12 mouse cellular contexts compared by ENCODE assay signal in genomic region chr9:26727445-26727844, GRCm38 (mm10). TPM values are rescaled to one million over a fixed set of nuclear protein-coding genes. Genes with fewer than 3 reads are reported as not detected.
DNase-seq lines count a peak whose midpoint lies in the region; ATAC-seq and TF ChIP-seq lines count a peak whose summit lies in the region.
"Had no signal": no experiment of that assay in that cellular context is flagged by ENCODE, and none has a peak within 500 bp of the region (broad histone marks: within the 10 kb centered on the region; RNA-seq: fewer than 3 reads in every experiment).

No protein-coding gene starts in this region.

- TF ChIP-seq EP300 in liver, postnatal 0 days (IDR thresholded peaks at IDR 0.05; ENCODE audit: low read depth) = no peak

- H3K9me3 ChIP-seq in liver, postnatal 0 days (ENCODE audit: low read length) = no peaks in the 10 kb centered on the region
- no peaks in the 10 kb centered on the region for H3K9me3 ChIP-seq in liver, embryonic 11.5 days (ENCODE audit: control insufficient read depth, low read length)
- no peaks in the 10 kb centered on the region for H3K9me3 ChIP-seq in ES-E14 (ENCODE audit: control insufficient read depth, insufficient read depth, low read depth, low read length)
- H3K9me3 ChIP-seq: heart, embryonic 13.5 days had no signal

- DNase-seq in adrenal gland, postnatal 25 days = peak; percentile 35
- DNase-seq in adrenal gland, adult 8-10 months = no peak
- DNase-seq in liver, postnatal 0 days = peak; percentile 13
- no peak for DNase-seq in liver, embryonic 11.5 days (ENCODE audit: low spot score)
- peak; percentile 40 for DNase-seq in ES-E14 (ENCODE audit: low read depth, low spot score)
- DNase-seq in forelimb bud, embryonic 11.5 days (ENCODE audit: low read depth, low spot score) = peak; percentile 73
- no peak for DNase-seq in cerebellum, adult 9-11 months
- DNase-seq in layer of hippocampus, adult 2 months (ENCODE audit: low spot score in 2 of 2) = no peak
- DNase-seq: B cell, adult 2 months; forebrain, postnatal 0 days had no signal

- H3K36me3 ChIP-seq in liver, postnatal 0 days (replicated peaks; ENCODE audit: insufficient read depth, low read length) = no peaks in the 10 kb centered on the region
- no peaks in the 10 kb centered on the region for H3K36me3 ChIP-seq in liver, embryonic 11.5 days (ENCODE audit: control insufficient read depth, insufficient read depth, low read length)
- H3K36me3 ChIP-seq in ES-E14 (ENCODE audit: control insufficient read depth, insufficient read depth, low read length, poor library complexity, severe bottlenecking) = no peaks in the 10 kb centered on the region
- H3K36me3 ChIP-seq: heart, embryonic 13.5 days had no signal

- H3K4me3 ChIP-seq in liver, postnatal 0 days (ENCODE audit: low read depth, low read length) = no peak overlapping the region
- no peak overlapping the region for H3K4me3 ChIP-seq in liver, embryonic 11.5 days (ENCODE audit: low read depth, low read length)
- no peak overlapping the region for H3K4me3 ChIP-seq in ES-E14 (ENCODE audit: insufficient read depth in 1 of 2, low read depth in 1 of 2, low read length in 2 of 2, poor library complexity in 1 of 2, severe bottlenecking in 1 of 2)
- no peak overlapping the region for H3K4me3 ChIP-seq in layer of hippocampus, adult 2 months
- H3K4me3 ChIP-seq: heart, embryonic 13.5 days had no signal

- no peaks in the 10 kb centered on the region for H3K27me3 ChIP-seq in liver, postnatal 0 days (ENCODE audit: insufficient read depth, low read length)
- H3K27me3 ChIP-seq in liver, embryonic 11.5 days (replicated peaks; ENCODE audit: control insufficient read depth, insufficient read depth, low read length) = peaks cover 5% of the 10 kb centered on the region

- H3K4me2 ChIP-seq in liver, postnatal 0 days (ENCODE audit: low read depth, low read length) = no peak overlapping the region
- H3K4me2 ChIP-seq in liver, embryonic 11.5 days = no peak overlapping the region
- H3K4me2 ChIP-seq: heart, embryonic 13.5 days had no signal

- no peak overlapping the region for H3K9ac ChIP-seq in liver, postnatal 0 days (replicated peaks)
- H3K9ac ChIP-seq in liver, embryonic 11.5 days (ENCODE audit: low read depth, low read length) = no peak overlapping the region
- no peak overlapping the region for H3K9ac ChIP-seq in ES-E14 (ENCODE audit: insufficient read depth, low read depth, low read length, poor library complexity, severe bottlenecking)
- H3K9ac ChIP-seq: forebrain, postnatal 0 days; heart, embryonic 13.5 days had no signal

- H3K4me1 ChIP-seq in liver, postnatal 0 days (ENCODE audit: insufficient read depth) = no peaks in the 10 kb centered on the region
- H3K4me1 ChIP-seq in liver, embryonic 11.5 days (replicated peaks; ENCODE audit: control insufficient read depth, insufficient read depth, low read length) = no peaks in the 10 kb centered on the region
- no peaks in the 10 kb centered on the region for H3K4me1 ChIP-seq in ES-E14 (ENCODE audit: control insufficient read depth in 2 of 2, insufficient read depth in 2 of 2, low read length in 2 of 2, poor library complexity in 1 of 2)
- H3K4me1 ChIP-seq: heart, embryonic 13.5 days had no signal

- no peak for ATAC-seq in liver, postnatal 0 days
- ATAC-seq in liver, embryonic 11.5 days (replicated peaks; ENCODE audit: low FRiP score) = no peak
- ATAC-seq: forebrain, postnatal 0 days had no signal

- no peak overlapping the region for H3K27ac ChIP-seq in liver, postnatal 0 days (ENCODE audit: low read depth)
- H3K27ac ChIP-seq in liver, embryonic 11.5 days (ENCODE audit: low read depth, low read length) = no peak overlapping the region
- no peak overlapping the region for H3K27ac ChIP-seq in ES-E14 (ENCODE audit: insufficient read depth, low read depth, low read length, poor library complexity, severe bottlenecking)
- H3K27ac ChIP-seq in layer of hippocampus, adult 2 months = no peak overlapping the region
- H3K27ac ChIP-seq: heart, embryonic 13.5 days; macrophage had no signal

- in situ Hi-C loops in ES-E14 (cut with MboI; ENCODE audit: low sequenced_read_pairs in 2 of 2, unreplicated experiment in 2 of 2) = no loop called here

- TF ChIP-seq CTCF in liver, postnatal 0 days (IDR thresholded peaks at IDR 0.05; ENCODE audit: low read depth) = no peak
- TF ChIP-seq CTCF in layer of hippocampus, adult 2 months (conservative IDR thresholded peaks at IDR 0.05) = no peak

- 60% methylated on average over 2 of the region's 2 CpGs for WGBS in liver, postnatal 0 days (ENCODE audit: insufficient replicate concordance)
- 40% methylated on average over 2 of the region's 2 CpGs for WGBS in liver, embryonic 11.5 days

TF ChIP-seq in ES-E14, 5 proteins besides CTCF, POLR2A, EP300 and RAD21:
- TF ChIP-seq MAFK (IDR thresholded peaks at IDR 0.05; ENCODE audit: insufficient read depth, low read depth, low read length) (no peak), ZC3H11A (IDR thresholded peaks at IDR 0.05; ENCODE audit: borderline replicate concordance, low read depth, low read length) (no peak), HCFC1 (IDR thresholded peaks at IDR 0.05; ENCODE audit: borderline replicate concordance, insufficient read depth, low read length) (no peak), CHD2 (IDR thresholded peaks at IDR 0.05; ENCODE audit: low read depth, low read length) (no peak), ZNF384 (IDR thresholded peaks at IDR 0.05; ENCODE audit: low read depth, low read length) (no peak)

RNA-seq across cellular contexts. Expression of gene B3gat1, which starts 6.1 kb away (rescaled TPM):
- 0.81 and 1.5 TPM in 2 replicates for total RNA-seq in adrenal gland, postnatal 25 days (2021)
- total RNA-seq in adrenal gland, adult 8-10 months (2022) = 1 to 10 TPM in 3 of 4 experiments, under 1 TPM in 1; 0.87 to 2.0 (median 1.5) TPM
- polyA plus RNA-seq in liver, postnatal 0 days (2015; fragmentation: Nextera tagmentation; extraction: Ambion mirVana) = not detected in 2 replicates
- 0.04 TPM in 1 of 2 replicates, not detected in the other for polyA plus RNA-seq in liver, embryonic 11.5 days (2014; fragmentation: Nextera tagmentation; extraction: Ambion mirVana)
- 0.16 and 0.49 TPM in 2 replicates for total RNA-seq in ES-E14 (2012; rRNA removed)
- total RNA-seq in layer of hippocampus, adult 2 months (2021) = 100 to 1,000 TPM; 254 to 273 TPM
- polyA plus RNA-seq: macrophage had no signal

Comparison
In these comparisons a context has a peak if more than half of its experiments do, and no peak if none do; other contexts are left out.
1. DNase-seq: peak in adrenal gland, postnatal 25 days (single experiment), liver, postnatal 0 days (single experiment), ES-E14 (single experiment) and forelimb bud, embryonic 11.5 days (single experiment); none in adrenal gland, adult 8-10 months (single experiment), liver, embryonic 11.5 days (single experiment), cerebellum, adult 9-11 months (single experiment) and layer of hippocampus, adult 2 months (0 of 2).
2. RNA of gene B3gat1, which starts 6.1 kb away (total RNA-seq): 254 to 273 TPM in layer of hippocampus, adult 2 months; 0.87 to 2.0 TPM in adrenal gland, adult 8-10 months, 0.81 to 1.5 TPM in adrenal gland, postnatal 25 days and 0.16 to 0.49 TPM in ES-E14; every median in the first group is over 10 times any median in the second.